Mouse (Mus musculus): ENCODE measurements around the gene Rmdn3. TPM values are rescaled to one million over a fixed set of nuclear protein-coding genes. Genes with fewer than 3 reads are reported as not detected.

The Rmdn3 gene
- polyA plus RNA-seq, 1 experiment from 2014 or later, result 45.9 TPM

- DNase-seq (ENCODE audit: low spot score), result no peak
- Histone ChIP-seq H3K4me2 (ENCODE audit: low read depth, severe bottlenecking) (no peak overlapping the region), H3K27me3 (ENCODE audit: control insufficient read depth, insufficient read depth, low read length) (peaks cover 8% of the 10 kb centered on the region), H3K36me3 (ENCODE audit: control insufficient read depth, insufficient read depth, low read length) (no peaks in the 10 kb centered on the region), H3K4me3 (ENCODE audit: low read depth, low read length) (no peak overlapping the region), H3K9ac (ENCODE audit: low read length) (no peak overlapping the region), H3K27ac (replicated peaks; ENCODE audit: low read depth, low read length) (no peak overlapping the region), H3K4me1 (ENCODE audit: control insufficient read depth, insufficient read depth, low read length) (no peaks in the 10 kb centered on the region), H3K9me3 (ENCODE audit: control insufficient read depth, low read length) (no peaks in the 10 kb centered on the region)
- 59% methylated on average over 3 of the region's 3 CpGs for WGBS
- no peak for ATAC-seq (ENCODE audit: insufficient number of reproducible peaks, low FRiP score, low TSS enrichment, low read depth)
Measured at GRCm38 (mm10) chr2:119163135-119163534, 6.3 kb upstream of the Rmdn3 start.

- Histone ChIP-seq H3K4me3 (ENCODE audit: low read depth, low read length) (no peak overlapping the region), H3K4me2 (ENCODE audit: low read depth, severe bottlenecking) (no peak overlapping the region), H3K9ac (ENCODE audit: low read length) (no peak overlapping the region), H3K27ac (replicated peaks; ENCODE audit: low read depth, low read length) (no peak overlapping the region), H3K27me3 (ENCODE audit: control insufficient read depth, insufficient read depth, low read length) (peaks cover 5% of the 10 kb centered on the region; the same call in 1 of the 2 replicates), H3K9me3 (ENCODE audit: control insufficient read depth, low read length) (no peaks in the 10 kb centered on the region), H3K36me3 (ENCODE audit: control insufficient read depth, insufficient read depth, low read length) (no peaks in the 10 kb centered on the region), H3K4me1 (ENCODE audit: control insufficient read depth, insufficient read depth, low read length) (0 out of 2 replicates have a peak, but pooled peaks cover under 1% of the 10 kb centered on the region)
- ATAC-seq (ENCODE audit: insufficient number of reproducible peaks, low FRiP score, low TSS enrichment, low read depth) (no peak), DNase-seq (ENCODE audit: low spot score) (no peak)
- WGBS, result 46% methylated on average over 2 of the region's 2 CpGs
Measured at GRCm38 (mm10) chr2:119161247-119161646, 4.4 kb upstream of the Rmdn3 start.

GRCm38 (mm10) chr2:119157836-119158235 lies 1.0 kb upstream of the Rmdn3 start:
- peaks cover 4% of the 10 kb centered on the region; the same call in 1 of the 2 replicates for H3K4me1 ChIP-seq (ENCODE audit: control insufficient read depth, insufficient read depth, low read length)
- ATAC-seq (ENCODE audit: insufficient number of reproducible peaks, low FRiP score, low TSS enrichment, low read depth), result no peak
- 0 out of 2 replicates have a peak, but pooled peaks cover 5% of the 10 kb centered on the region for H3K36me3 ChIP-seq (ENCODE audit: control insufficient read depth, insufficient read depth, low read length)
- no peak overlapping the region for H3K4me3 ChIP-seq (ENCODE audit: low read depth, low read length)
- H3K9ac ChIP-seq (ENCODE audit: low read length), result no peak overlapping the region
- H3K27me3 ChIP-seq (ENCODE audit: control insufficient read depth, insufficient read depth, low read length), result no peaks in the 10 kb centered on the region
- no peaks in the 10 kb centered on the region for H3K9me3 ChIP-seq (ENCODE audit: control insufficient read depth, low read length)
- no peak overlapping the region for H3K4me2 ChIP-seq (ENCODE audit: low read depth, severe bottlenecking)
- no peak overlapping the region for H3K27ac ChIP-seq (replicated peaks; ENCODE audit: low read depth, low read length)
- no peak for DNase-seq (ENCODE audit: low spot score)

GRCm38 (mm10) chr2:119156081-119156680 lies 653 bp downstream of the Rmdn3 start:
- Histone ChIP-seq H3K9me3 (ENCODE audit: control insufficient read depth, low read length) (no peaks in the 10 kb centered on the region), H3K27me3 (ENCODE audit: control insufficient read depth, insufficient read depth, low read length) (no peaks in the 10 kb centered on the region), H3K9ac (ENCODE audit: low read length) (peak overlapping the region; percentile 85), H3K4me3 (ENCODE audit: low read depth, low read length) (peak overlapping the region; percentile 99), H3K4me2 (ENCODE audit: low read depth, severe bottlenecking) (peak overlapping the region; percentile 94), H3K4me1 (ENCODE audit: control insufficient read depth, insufficient read depth, low read length) (peaks cover 4% of the 10 kb centered on the region; the same call in 1 of the 2 replicates), H3K27ac (replicated peaks; ENCODE audit: low read depth, low read length) (peak overlapping the region; percentile 36; the same call in 1 of the 2 replicates), H3K36me3 (ENCODE audit: control insufficient read depth, insufficient read depth, low read length) (peaks cover 8% of the 10 kb centered on the region; the same call in 1 of the 2 replicates)
- ATAC-seq (ENCODE audit: insufficient number of reproducible peaks, low FRiP score, low TSS enrichment, low read depth) (no peak; the same call in 1 of the 2 replicates), DNase-seq (ENCODE audit: low spot score) (no peak)
- 6% methylated on average over 34 of the region's 34 CpGs for WGBS

- H3K9ac ChIP-seq (ENCODE audit: low read length), result no peak overlapping the region
- H3K9me3 ChIP-seq (ENCODE audit: control insufficient read depth, low read length), result no peaks in the 10 kb centered on the region
- no peak for ATAC-seq (ENCODE audit: insufficient number of reproducible peaks, low FRiP score, low TSS enrichment, low read depth)
- WGBS, result 85% methylated on average over 9 of the region's 9 CpGs
- no peaks in the 10 kb centered on the region for H3K27me3 ChIP-seq (ENCODE audit: control insufficient read depth, insufficient read depth, low read length)
- peaks cover 4% of the 10 kb centered on the region; the same call in 1 of the 2 replicates for H3K4me1 ChIP-seq (ENCODE audit: control insufficient read depth, insufficient read depth, low read length)
- H3K27ac ChIP-seq (replicated peaks; ENCODE audit: low read depth, low read length), result no peak overlapping the region
- H3K4me2 ChIP-seq (ENCODE audit: low read depth, severe bottlenecking), result no peak overlapping the region
- H3K36me3 ChIP-seq (ENCODE audit: control insufficient read depth, insufficient read depth, low read length), result peaks cover 8% of the 10 kb centered on the region; the same call in 1 of the 2 replicates
- H3K4me3 ChIP-seq (ENCODE audit: low read depth, low read length), result no peak overlapping the region; the same call in 1 of the 2 replicates
- no peak for DNase-seq (ENCODE audit: low spot score)
Measured at GRCm38 (mm10) chr2:119155388-119155787, 1.4 kb downstream of the Rmdn3 start.

GRCm38 (mm10) chr2:119154683-119155082 lies 2.2 kb downstream of the Rmdn3 start:
- no peak overlapping the region for H3K4me3 ChIP-seq (ENCODE audit: low read depth, low read length)
- DNase-seq (ENCODE audit: low spot score) (no peak), ATAC-seq (ENCODE audit: insufficient number of reproducible peaks, low FRiP score, low TSS enrichment, low read depth) (no peak)
- H3K36me3 ChIP-seq (ENCODE audit: control insufficient read depth, insufficient read depth, low read length), result peaks cover 8% of the 10 kb centered on the region; the same call in 1 of the 2 replicates
- H3K27ac ChIP-seq (replicated peaks; ENCODE audit: low read depth, low read length), result no peak overlapping the region
- H3K4me1 ChIP-seq (ENCODE audit: control insufficient read depth, insufficient read depth, low read length), result peaks cover 4% of the 10 kb centered on the region; the same call in 1 of the 2 replicates
- no peaks in the 10 kb centered on the region for H3K27me3 ChIP-seq (ENCODE audit: control insufficient read depth, insufficient read depth, low read length)
- no peak overlapping the region for H3K4me2 ChIP-seq (ENCODE audit: low read depth, severe bottlenecking)
- H3K9me3 ChIP-seq (ENCODE audit: control insufficient read depth, low read length), result no peaks in the 10 kb centered on the region
- no peak overlapping the region for H3K9ac ChIP-seq (ENCODE audit: low read length)
- 76% methylated on average over 2 of the region's 2 CpGs for WGBS

GRCm38 (mm10) chr2:119152255-119152654 lies 4.6 kb downstream of the Rmdn3 start:
- no peak overlapping the region for H3K9ac ChIP-seq (ENCODE audit: low read length)
- ATAC-seq (ENCODE audit: insufficient number of reproducible peaks, low FRiP score, low TSS enrichment, low read depth), result no peak
- H3K36me3 ChIP-seq (ENCODE audit: control insufficient read depth, insufficient read depth, low read length), result peaks cover 12% of the 10 kb centered on the region
- no peak overlapping the region for H3K27ac ChIP-seq (replicated peaks; ENCODE audit: low read depth, low read length)
- H3K4me3 ChIP-seq (ENCODE audit: low read depth, low read length), result no peak overlapping the region
- no peaks in the 10 kb centered on the region for H3K27me3 ChIP-seq (ENCODE audit: control insufficient read depth, insufficient read depth, low read length)
- 88% methylated on average over 6 of the region's 6 CpGs for WGBS
- no peaks in the 10 kb centered on the region for H3K9me3 ChIP-seq (ENCODE audit: control insufficient read depth, low read length)
- peaks cover 4% of the 10 kb centered on the region; the same call in 1 of the 2 replicates for H3K4me1 ChIP-seq (ENCODE audit: control insufficient read depth, insufficient read depth, low read length)
- H3K4me2 ChIP-seq (ENCODE audit: low read depth, severe bottlenecking), result no peak overlapping the region
- no peak for DNase-seq (ENCODE audit: low spot score)

GRCm38 (mm10) chr2:119147775-119148174 lies 9.1 kb downstream of the Rmdn3 start:
- no peak for DNase-seq (ENCODE audit: low spot score)
- Histone ChIP-seq H3K4me2 (ENCODE audit: low read depth, severe bottlenecking) (no peak overlapping the region), H3K9ac (ENCODE audit: low read length) (no peak overlapping the region), H3K4me3 (ENCODE audit: low read depth, low read length) (no peak overlapping the region), H3K4me1 (ENCODE audit: control insufficient read depth, insufficient read depth, low read length) (no peaks in the 10 kb centered on the region), H3K27ac (replicated peaks; ENCODE audit: low read depth, low read length) (no peak overlapping the region), H3K9me3 (ENCODE audit: control insufficient read depth, low read length) (no peaks in the 10 kb centered on the region), H3K27me3 (ENCODE audit: control insufficient read depth, insufficient read depth, low read length) (no peaks in the 10 kb centered on the region), H3K36me3 (ENCODE audit: control insufficient read depth, insufficient read depth, low read length) (peaks cover 35% of the 10 kb centered on the region)
- ATAC-seq (ENCODE audit: insufficient number of reproducible peaks, low FRiP score, low TSS enrichment, low read depth), result no peak
- 90% methylated on average over 8 of the region's 8 CpGs for WGBS

Data from limb, embryonic 11.5 days (tissue).